Mouse (Mus musculus) midbrain, embryonic 10.5 days (tissue): ENCODE data around the gene Smgc. TPM values are rescaled to one million over a fixed set of nuclear protein-coding genes. Genes with fewer than 3 reads are reported as not detected.
A peak's percentile ranks its signal among the peaks of the same experiment; 100 is the strongest.
"Not testable (repeated sequence)": the region's sequence is repeated elsewhere in the genome, so short reads cannot be mapped to it uniquely, and the experiment has no call there.

Experiments used
- DNase-seq: peaks from one replicate; pipeline ENCODE4 v3.0.0-alpha.2; 2017; ENCODE audit warnings: low spot score
- H3K27ac ChIP-seq: fragments of 300-500 bp; sonication (generic); replicated peaks from 2 replicates; pipeline ENCODE4 v1.5.1; 2016; ENCODE audit warnings: mild to moderate bottlenecking
- H3K27me3 ChIP-seq: fragments of 300-500 bp; sonication (generic); 2 replicates; pipeline ENCODE4 v1.6.1; 2016; ENCODE audit warnings: low read depth, mild to moderate bottlenecking; ENCODE audit not compliant: poor library complexity, severe bottlenecking
- H3K36me3 ChIP-seq: fragments of 300-500 bp; sonication (generic); 2 replicates; pipeline ENCODE4 v1.6.1; 2016; ENCODE audit warnings: mild to moderate bottlenecking, moderate library complexity
- H3K4me1 ChIP-seq: fragments of 300-500 bp; sonication (generic); 2 replicates; pipeline ENCODE4 v1.6.1; 2016
- H3K4me3 ChIP-seq: fragments of 300-500 bp; sonication (generic); 2 replicates; pipeline ENCODE4 v1.5.1; 2016; ENCODE audit warnings: mild to moderate bottlenecking, moderate library complexity
- H3K9me3 ChIP-seq: fragments of 300-500 bp; sonication (generic); replicated peaks from 2 replicates; pipeline ENCODE4 v1.6.1; 2016; ENCODE audit warnings: mild to moderate bottlenecking
- WGBS: fragments of 180-500 bp; shearing (Covaris S2); methylation state at CpG from one replicate; pipeline ENCODE4 v1.1.7; 2016; 5-methylcytosine and 5-hydroxymethylcytosine counted together
- polyA plus RNA-seq: library from polyadenylated mRNA; unstranded; fragments of >200 nt; fragmentation: Nextera tagmentation; extraction: Ambion mirVana; gene quantifications from 2 replicates; pipeline ENCODE4 v1.2.1, GENCODE M21; 2016

The Smgc gene
- polyA plus RNA-seq, result not detected in 2 replicates

GRCm38 (mm10) chr15:91837965-91838364 lies at the start of gene Smgc:
Gene Smgc, plus strand, starts transcription at chr15:91838265.
- H3K27me3 ChIP-seq, result no peaks in the 10 kb centered on the region
- DNase-seq, result no peak
- no peaks in the 10 kb centered on the region for H3K36me3 ChIP-seq
- WGBS, result 93% methylated on average over 7 of the region's 7 CpGs
- no peak within 1 kb of the TSS for H3K4me3 ChIP-seq
- no peaks in the 10 kb centered on the region for H3K9me3 ChIP-seq
- H3K27ac ChIP-seq, result no peak within 1 kb of the TSS
- no peaks in the 10 kb centered on the region for H3K4me1 ChIP-seq

- Histone ChIP-seq H3K9me3 (no peaks in the 10 kb centered on the region), H3K4me1 (no peaks in the 10 kb centered on the region), H3K27me3 (no peaks in the 10 kb centered on the region), H3K4me3 (no peak overlapping the region), H3K36me3 (no peaks in the 10 kb centered on the region), H3K27ac (no peak overlapping the region)
- no peak for DNase-seq
- 94% methylated on average over 11 of the region's 11 CpGs for WGBS
Measured at GRCm38 (mm10) chr15:91788338-91788737, 49.7 kb upstream of the Smgc start.

GRCm38 (mm10) chr15:91806463-91806862 lies 31.6 kb upstream of the Smgc start:
- H3K27me3 ChIP-seq, result no peaks in the 10 kb centered on the region
- no peak overlapping the region for H3K27ac ChIP-seq
- H3K4me1 ChIP-seq, result no peaks in the 10 kb centered on the region
- no peak for DNase-seq
- WGBS, result 92% methylated on average over 4 of the region's 4 CpGs
- no peaks in the 10 kb centered on the region for H3K36me3 ChIP-seq
- H3K9me3 ChIP-seq, result no peaks in the 10 kb centered on the region
- no peak overlapping the region for H3K4me3 ChIP-seq

- Histone ChIP-seq H3K9me3 (no peaks in the 10 kb centered on the region), H3K36me3 (no peaks in the 10 kb centered on the region), H3K4me1 (no peaks in the 10 kb centered on the region), H3K27ac (no peak overlapping the region), H3K27me3 (no peaks in the 10 kb centered on the region), H3K4me3 (no peak overlapping the region)
- 83% methylated on average over 6 of the region's 6 CpGs for WGBS
- no peak for DNase-seq
Measured at GRCm38 (mm10) chr15:91835319-91835718, 2.7 kb upstream of the Smgc start.

GRCm38 (mm10) chr15:91864130-91864529 lies 26.1 kb downstream of the Smgc start:
- DNase-seq, H3K27ac ChIP-seq: not testable (repeated sequence)

GRCm38 (mm10) chr15:91900245-91900644 lies 62.2 kb downstream of the Smgc start:
- 65% methylated on average over 6 of the region's 6 CpGs for WGBS
- Histone ChIP-seq H3K4me1 (no peaks in the 10 kb centered on the region), H3K36me3 (no peaks in the 10 kb centered on the region), H3K27ac (no peak overlapping the region), H3K27me3 (no peaks in the 10 kb centered on the region), H3K9me3 (0 out of 2 replicates have a peak, but pooled peaks cover 5% of the 10 kb centered on the region), H3K4me3 (no peak overlapping the region)
- DNase-seq, result peak; percentile 15

More at GRCm38 (mm10) chr15:91864130-91864529, 26.1 kb downstream of the Smgc start:
- not testable (repeated sequence) for H3K27me3 ChIP-seq, H3K36me3 ChIP-seq, H3K9me3 ChIP-seq, H3K4me3 ChIP-seq
- H3K4me1 ChIP-seq, result peaks cover 12% of the 10 kb centered on the region
- 8% methylated on average over 5 of the region's 5 CpGs for WGBS

- H3K27me3 ChIP-seq, H3K4me3 ChIP-seq, H3K27ac ChIP-seq, H3K4me1 ChIP-seq, H3K36me3 ChIP-seq, H3K9me3 ChIP-seq, DNase-seq: not testable (repeated sequence)
- WGBS, result no CpG with 5 or more reads among the region's 11 CpGs
Measured at GRCm38 (mm10) chr15:91907046-91907445, 69.0 kb downstream of the Smgc start.

Other genes starting within 250 kb of the Smgc start
- 1.8 and 2.1 TPM in 2 replicates for gene Lrrk2, start 165.1 kb upstream of the Smgc start, polyA plus RNA-seq
- 4.0 and 5.2 TPM in 2 replicates for gene Cntn1, start 212.9 kb downstream of the Smgc start, polyA plus RNA-seq